Mouse (Mus musculus) ES-E14 (cell line): Measurements from ENCODE around the gene Pidd1.

Experiments used
- HCFC1 ChIP-seq: IDR thresholded peaks from 2 replicates; pipeline ENCODE4 v1.6.1; 2012; ENCODE audit warnings: low read length, inconsistent platforms, borderline replicate concordance; ENCODE audit not compliant: insufficient read depth
- MAFK ChIP-seq: IDR thresholded peaks from 2 replicates; pipeline ENCODE4 v1.6.1; 2014; ENCODE audit warnings: mild to moderate bottlenecking, low read depth, low read length, inconsistent platforms; ENCODE audit not compliant: insufficient read depth
- ZC3H11A ChIP-seq: IDR thresholded peaks from 2 replicates; pipeline ENCODE4 v1.6.1; 2012; ENCODE audit warnings: low read depth, mild to moderate bottlenecking, inconsistent platforms, low read length, borderline replicate concordance
- ZNF384 ChIP-seq: IDR thresholded peaks from 2 replicates; pipeline ENCODE4 v1.6.1; 2012; ENCODE audit warnings: low read depth, low read length, inconsistent platforms

- TF ChIP-seq HCFC1: no peak
- no peak for TF ChIP-seq ZC3H11A
- TF ChIP-seq ZNF384: no peak
- TF ChIP-seq MAFK: no peak
Observed at GRCm38 (mm10) chr7:141483114-141483653, 39.4 kb upstream of the Pidd1 start.
